Mouse (Mus musculus): ENCODE measurements around the gene Insrr. TPM values are rescaled to one million over a fixed set of nuclear protein-coding genes. Genes with fewer than 3 reads are reported as not detected.

Insrr gene
- polyA plus RNA-seq, 1 experiment from 2014 or later, result 1.2 TPM

- no peak overlapping the region for H3K27ac ChIP-seq (replicated peaks)
- no peaks in the 10 kb centered on the region for H3K9me3 ChIP-seq
- peaks cover 17% of the 10 kb centered on the region for H3K4me1 ChIP-seq
- H3K4me2 ChIP-seq (replicated peaks), result no peak overlapping the region
- H3K27me3 ChIP-seq, result peaks cover 65% of the 10 kb centered on the region
- WGBS, result 25% methylated on average over 14 of the region's 15 CpGs
- H3K4me3 ChIP-seq, result no peak overlapping the region
- H3K9ac ChIP-seq (replicated peaks), result no peak overlapping the region
- H3K36me3 ChIP-seq, result no peaks in the 10 kb centered on the region
- ATAC-seq (ENCODE audit: low FRiP score, low read depth), result no peak
Measured at GRCm38 (mm10) chr3:87763683-87764289, 33.0 kb upstream of the Insrr start.

- Histone ChIP-seq H3K36me3 (no peaks in the 10 kb centered on the region), H3K4me2 (replicated peaks) (no peak overlapping the region), H3K9me3 (no peaks in the 10 kb centered on the region), H3K27ac (replicated peaks) (0 out of 2 replicates have a peak overlapping the region, but pooled peaks have one; percentile 39), H3K4me1 (peaks cover 19% of the 10 kb centered on the region), H3K4me3 (no peak overlapping the region), H3K27me3 (peaks cover 69% of the 10 kb centered on the region), H3K9ac (replicated peaks) (no peak overlapping the region)
- ATAC-seq (ENCODE audit: low FRiP score, low read depth), result no peak
- 51% methylated on average over 10 of the region's 10 CpGs for WGBS
Measured at GRCm38 (mm10) chr3:87764506-87764905, 32.2 kb upstream of the Insrr start.

- 16% methylated on average over 10 of the region's 10 CpGs for WGBS
- H3K27ac ChIP-seq (replicated peaks), result 0 out of 2 replicates have a peak overlapping the region, but pooled peaks have one; percentile 39
- H3K9ac ChIP-seq (replicated peaks), result no peak overlapping the region
- no peak overlapping the region for H3K4me2 ChIP-seq (replicated peaks)
- H3K4me1 ChIP-seq, result peaks cover 19% of the 10 kb centered on the region
- no peaks in the 10 kb centered on the region for H3K9me3 ChIP-seq
- ATAC-seq (ENCODE audit: low FRiP score, low read depth), result no peak
- H3K4me3 ChIP-seq, result no peak overlapping the region
- peaks cover 74% of the 10 kb centered on the region for H3K27me3 ChIP-seq
- no peaks in the 10 kb centered on the region for H3K36me3 ChIP-seq
Measured at GRCm38 (mm10) chr3:87765091-87765490, 31.7 kb upstream of the Insrr start.

- Histone ChIP-seq H3K27ac (replicated peaks) (0 out of 2 replicates have a peak overlapping the region, but pooled peaks have one; percentile 10), H3K36me3 (no peaks in the 10 kb centered on the region), H3K4me1 (peaks cover 19% of the 10 kb centered on the region), H3K27me3 (peaks cover 74% of the 10 kb centered on the region), H3K9ac (replicated peaks) (no peak overlapping the region), H3K4me3 (no peak overlapping the region), H3K4me2 (replicated peaks) (no peak overlapping the region), H3K9me3 (no peaks in the 10 kb centered on the region)
- 81% methylated on average over 5 of the region's 5 CpGs for WGBS
- no peak for ATAC-seq (ENCODE audit: low FRiP score, low read depth)
Measured at GRCm38 (mm10) chr3:87765631-87766283, 31.0 kb upstream of the Insrr start.

- no peaks in the 10 kb centered on the region for H3K36me3 ChIP-seq
- 84% methylated on average over 3 of the region's 3 CpGs for WGBS
- no peak overlapping the region for H3K9ac ChIP-seq (replicated peaks)
- peaks cover 71% of the 10 kb centered on the region for H3K27me3 ChIP-seq
- H3K4me1 ChIP-seq, result peaks cover 19% of the 10 kb centered on the region
- no peak overlapping the region for H3K27ac ChIP-seq (replicated peaks)
- no peaks in the 10 kb centered on the region for H3K9me3 ChIP-seq
- H3K4me3 ChIP-seq, result no peak overlapping the region
- H3K4me2 ChIP-seq (replicated peaks), result no peak overlapping the region
- no peak for ATAC-seq (ENCODE audit: low FRiP score, low read depth)
Measured at GRCm38 (mm10) chr3:87766284-87766667, 30.5 kb upstream of the Insrr start.

GRCm38 (mm10) chr3:87767764-87768163, 29.0 kb upstream of the Insrr start:
- Histone ChIP-seq H3K4me1 (peaks cover 19% of the 10 kb centered on the region), H3K36me3 (no peaks in the 10 kb centered on the region), H3K27me3 (peaks cover 78% of the 10 kb centered on the region), H3K9me3 (no peaks in the 10 kb centered on the region), H3K9ac (replicated peaks) (no peak overlapping the region), H3K4me2 (replicated peaks) (no peak overlapping the region), H3K4me3 (0 out of 2 replicates have a peak overlapping the region, but pooled peaks have one; percentile 3), H3K27ac (replicated peaks) (no peak overlapping the region)
- no peak for ATAC-seq (ENCODE audit: low FRiP score, low read depth)
- WGBS, result 57% methylated on average over 8 of the region's 8 CpGs

- peak overlapping the region; percentile 47 for H3K4me2 ChIP-seq (replicated peaks)
- H3K9ac ChIP-seq (replicated peaks), result peak overlapping the region; percentile 46; the same call in 1 of the 2 replicates
- H3K27ac ChIP-seq (replicated peaks), result 0 out of 2 replicates have a peak overlapping the region, but pooled peaks have one; percentile 30
- H3K27me3 ChIP-seq, result peaks cover 76% of the 10 kb centered on the region
- no peaks in the 10 kb centered on the region for H3K36me3 ChIP-seq
- peaks cover 16% of the 10 kb centered on the region for H3K4me1 ChIP-seq
- 59% methylated on average over 6 of the region's 6 CpGs for WGBS
- peak overlapping the region; percentile 36 for H3K4me3 ChIP-seq
- ATAC-seq (ENCODE audit: low FRiP score, low read depth), result no peak
- no peaks in the 10 kb centered on the region for H3K9me3 ChIP-seq
Measured at GRCm38 (mm10) chr3:87768431-87768830, 28.3 kb upstream of the Insrr start.

- 3% methylated on average over 37 of the region's 37 CpGs for WGBS
- Histone ChIP-seq H3K27me3 (peaks cover 74% of the 10 kb centered on the region), H3K4me3 (peak overlapping the region; percentile 36), H3K9me3 (no peaks in the 10 kb centered on the region), H3K36me3 (no peaks in the 10 kb centered on the region), H3K27ac (replicated peaks) (0 out of 2 replicates have a peak overlapping the region, but pooled peaks have one; percentile 30), H3K9ac (replicated peaks) (peak overlapping the region; percentile 46; the same call in 1 of the 2 replicates), H3K4me1 (peaks cover 12% of the 10 kb centered on the region), H3K4me2 (replicated peaks) (peak overlapping the region; percentile 47)
- 0 out of 2 replicates have a peak, but pooled peaks have one; percentile 48 for ATAC-seq (ENCODE audit: low FRiP score, low read depth)
Measured at GRCm38 (mm10) chr3:87768844-87769243, 27.9 kb upstream of the Insrr start.

- no peaks in the 10 kb centered on the region for H3K9me3 ChIP-seq
- no peak overlapping the region for H3K4me2 ChIP-seq (replicated peaks)
- ATAC-seq (ENCODE audit: low FRiP score, low read depth), result no peak
- WGBS, result 78% methylated on average over 8 of the region's 8 CpGs
- H3K4me1 ChIP-seq, result peaks cover 7% of the 10 kb centered on the region; the same call in 1 of the 2 replicates
- H3K36me3 ChIP-seq, result no peaks in the 10 kb centered on the region
- H3K27me3 ChIP-seq, result peaks cover 67% of the 10 kb centered on the region
- no peak overlapping the region for H3K9ac ChIP-seq (replicated peaks)
- H3K27ac ChIP-seq (replicated peaks), result no peak overlapping the region
- H3K4me3 ChIP-seq, result no peak overlapping the region
Measured at GRCm38 (mm10) chr3:87769506-87769905, 27.2 kb upstream of the Insrr start.

GRCm38 (mm10) chr3:87770280-87770679, 26.5 kb upstream of the Insrr start:
- Histone ChIP-seq H3K27me3 (peaks cover 61% of the 10 kb centered on the region), H3K4me3 (no peak overlapping the region), H3K9ac (replicated peaks) (no peak overlapping the region), H3K4me1 (peaks cover 6% of the 10 kb centered on the region; the same call in 1 of the 2 replicates), H3K36me3 (no peaks in the 10 kb centered on the region), H3K9me3 (no peaks in the 10 kb centered on the region), H3K4me2 (replicated peaks) (no peak overlapping the region), H3K27ac (replicated peaks) (no peak overlapping the region)
- WGBS, result under 1% methylated on average over 4 of the region's 4 CpGs
- ATAC-seq (ENCODE audit: low FRiP score, low read depth), result no peak

GRCm38 (mm10) chr3:87771088-87771487, 25.7 kb upstream of the Insrr start:
- Histone ChIP-seq H3K4me3 (no peak overlapping the region), H3K36me3 (no peaks in the 10 kb centered on the region), H3K9ac (replicated peaks) (no peak overlapping the region), H3K27ac (replicated peaks) (no peak overlapping the region), H3K27me3 (peaks cover 61% of the 10 kb centered on the region), H3K4me2 (replicated peaks) (no peak overlapping the region), H3K4me1 (peaks cover 6% of the 10 kb centered on the region; the same call in 1 of the 2 replicates), H3K9me3 (no peaks in the 10 kb centered on the region)
- WGBS, result 49% methylated on average over 6 of the region's 6 CpGs
- no peak for ATAC-seq (ENCODE audit: low FRiP score, low read depth)

- Histone ChIP-seq H3K27me3 (peaks cover 47% of the 10 kb centered on the region), H3K4me2 (replicated peaks) (no peak overlapping the region), H3K9ac (replicated peaks) (no peak overlapping the region), H3K9me3 (no peaks in the 10 kb centered on the region), H3K27ac (replicated peaks) (no peak overlapping the region), H3K4me3 (no peak overlapping the region), H3K4me1 (peaks cover 22% of the 10 kb centered on the region; the same call in 1 of the 2 replicates), H3K36me3 (no peaks in the 10 kb centered on the region)
- 56% methylated on average over 23 of the region's 23 CpGs for WGBS
- ATAC-seq (ENCODE audit: low FRiP score, low read depth), result no peak
Measured at GRCm38 (mm10) chr3:87778283-87778682, 18.5 kb upstream of the Insrr start.
